Mouse (Mus musculus): ENCODE results near the gene Gm20388.

- TF ChIP-seq CTCF (IDR thresholded peaks at IDR 0.05; ENCODE audit: borderline replicate concordance, extremely low read depth, insufficient read depth, insufficient read length) (no peak), POLR2A (IDR thresholded peaks at IDR 0.05; ENCODE audit: borderline replicate concordance, extremely low read depth, insufficient read depth, insufficient read length, poor library complexity, severe bottlenecking) (no peak)
These were observed 1806.9 kb downstream of the Gm20388 start for GRCm38 (mm10) chr8:121717502-121717901.

Measured in brain, embryonic 14.5 days (tissue).